Mouse (Mus musculus): ENCODE measurements at regions not wholly inside any gene's neighbourhood (a gene's known extent, or its start where the extent isn't known, plus 50 kb on each side); places are given as distances from the start of the nearest gene placed in this dataset.

DNA sequence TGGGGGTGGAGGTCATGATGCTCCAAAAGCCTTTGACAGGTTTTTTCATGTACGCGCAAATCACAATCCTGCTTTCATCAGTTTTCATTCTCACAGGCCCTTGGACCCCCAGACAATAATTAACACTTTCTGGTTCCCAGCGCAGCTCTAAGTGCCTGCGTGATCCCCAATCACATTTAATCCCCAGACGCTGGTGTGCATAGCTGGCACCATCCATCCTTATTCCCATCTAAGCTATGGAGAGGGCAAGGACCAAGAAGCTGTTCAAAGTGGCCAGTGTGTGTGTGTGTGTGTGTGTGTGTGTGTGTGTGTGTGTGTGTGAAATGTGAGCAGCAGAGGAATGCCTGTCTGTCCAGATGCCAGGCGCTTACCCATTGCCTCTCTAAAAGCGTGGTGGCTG is 68.7 kb upstream of the Polg start:
- 15% methylated on average over 7 of the region's 7 CpGs for WGBS
- H3K4me1 ChIP-seq (ENCODE audit: control insufficient read depth, insufficient read depth, low read length): no peaks in the 10 kb centered on the region
- peaks cover 4% of the 10 kb centered on the region; the same call in 1 of the 2 replicates for H3K27me3 ChIP-seq (replicated peaks; ENCODE audit: control insufficient read depth, insufficient read depth, low read length)
- no peak for DNase-seq
- H3K4me3 ChIP-seq (ENCODE audit: insufficient read depth, low read depth, low read length): no peak overlapping the region
- H3K36me3 ChIP-seq (ENCODE audit: control insufficient read depth, insufficient read depth, low read length): no peaks in the 10 kb centered on the region
- no peak overlapping the region for H3K27ac ChIP-seq (ENCODE audit: insufficient read depth, low read depth, low read length)
- TF ChIP-seq CTCF (conservative IDR thresholded peaks at IDR 0.05; ENCODE audit: insufficient read depth, insufficient read length, low read depth, low read length): no peak
- no peak for TF ChIP-seq POLR2A (IDR thresholded peaks at IDR 0.05; ENCODE audit: low read depth, low read length)

DNA sequence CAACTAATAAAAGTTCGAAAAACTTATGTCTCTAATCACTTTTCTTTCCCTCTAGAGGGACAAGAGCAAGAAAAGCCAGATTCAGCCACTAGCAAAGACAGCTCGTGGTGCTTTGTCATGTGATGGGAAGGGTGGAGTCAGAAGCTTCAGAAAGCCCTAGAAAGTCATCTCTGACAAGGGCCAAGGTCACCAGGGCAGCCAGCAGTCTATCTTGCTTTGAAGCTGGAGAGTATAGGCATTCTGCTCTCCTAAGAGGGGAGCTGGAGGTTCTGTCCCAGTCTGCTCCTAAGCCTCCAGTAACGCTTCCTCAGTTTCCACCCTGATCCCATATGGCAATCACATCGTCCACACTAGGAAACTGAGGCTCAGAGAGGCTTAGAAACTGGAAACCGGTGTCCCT is 68.2 kb upstream of the Polg start:
- no peaks in the 10 kb centered on the region for H3K36me3 ChIP-seq (ENCODE audit: control insufficient read depth, insufficient read depth, low read length)
- 15% methylated on average over 5 of the region's 5 CpGs for WGBS
- TF ChIP-seq POLR2A (IDR thresholded peaks at IDR 0.05; ENCODE audit: low read depth, low read length) (no peak), CTCF (conservative IDR thresholded peaks at IDR 0.05; ENCODE audit: insufficient read depth, insufficient read length, low read depth, low read length) (no peak)
- no peaks in the 10 kb centered on the region for H3K4me1 ChIP-seq (ENCODE audit: control insufficient read depth, insufficient read depth, low read length)
- peaks cover 4% of the 10 kb centered on the region; the same call in 1 of the 2 replicates for H3K27me3 ChIP-seq (replicated peaks; ENCODE audit: control insufficient read depth, insufficient read depth, low read length)
- H3K4me3 ChIP-seq (ENCODE audit: insufficient read depth, low read depth, low read length): no peak overlapping the region
- DNase-seq: no peak
- H3K27ac ChIP-seq (ENCODE audit: insufficient read depth, low read depth, low read length): no peak overlapping the region

DNA sequence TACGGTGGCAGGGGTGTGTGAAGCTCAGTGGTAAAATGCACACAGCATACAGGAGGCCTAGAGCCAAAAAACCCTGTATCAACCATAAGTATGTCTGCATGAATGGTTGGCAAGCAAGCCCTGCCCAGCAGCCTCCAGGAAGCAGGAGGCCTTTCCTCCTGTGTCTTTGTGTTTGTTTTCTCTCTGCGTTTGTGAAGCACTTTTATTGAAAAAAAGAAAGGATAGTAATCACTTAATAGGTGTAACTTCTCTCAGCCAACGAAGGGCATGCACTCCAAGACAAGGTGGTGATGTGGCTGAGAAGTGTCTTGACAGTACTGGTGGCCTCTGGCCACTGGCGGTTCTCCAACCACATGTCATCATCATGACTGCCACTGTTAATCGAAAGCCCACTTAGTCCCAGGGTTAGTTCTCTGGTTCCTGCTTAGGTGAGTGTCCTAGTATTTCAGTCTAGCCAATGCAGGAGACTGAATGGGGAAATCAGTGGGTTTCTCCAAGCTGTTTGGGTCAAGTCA is 66.5 kb upstream of the Polg start:
- Histone ChIP-seq H3K27me3 (replicated peaks; ENCODE audit: control insufficient read depth, insufficient read depth, low read length) (peaks cover 4% of the 10 kb centered on the region; the same call in 1 of the 2 replicates), H3K36me3 (ENCODE audit: control insufficient read depth, insufficient read depth, low read length) (no peaks in the 10 kb centered on the region), H3K4me1 (ENCODE audit: control insufficient read depth, insufficient read depth, low read length) (no peaks in the 10 kb centered on the region), H3K27ac (ENCODE audit: insufficient read depth, low read depth, low read length) (no peak overlapping the region), H3K4me3 (ENCODE audit: insufficient read depth, low read depth, low read length) (no peak overlapping the region)
- DNase-seq: no peak
- TF ChIP-seq POLR2A (IDR thresholded peaks at IDR 0.05; ENCODE audit: low read depth, low read length) (no peak), CTCF (conservative IDR thresholded peaks at IDR 0.05; ENCODE audit: insufficient read depth, insufficient read length, low read depth, low read length) (no peak)
- 64% methylated on average over 5 of the region's 5 CpGs for WGBS

DNA sequence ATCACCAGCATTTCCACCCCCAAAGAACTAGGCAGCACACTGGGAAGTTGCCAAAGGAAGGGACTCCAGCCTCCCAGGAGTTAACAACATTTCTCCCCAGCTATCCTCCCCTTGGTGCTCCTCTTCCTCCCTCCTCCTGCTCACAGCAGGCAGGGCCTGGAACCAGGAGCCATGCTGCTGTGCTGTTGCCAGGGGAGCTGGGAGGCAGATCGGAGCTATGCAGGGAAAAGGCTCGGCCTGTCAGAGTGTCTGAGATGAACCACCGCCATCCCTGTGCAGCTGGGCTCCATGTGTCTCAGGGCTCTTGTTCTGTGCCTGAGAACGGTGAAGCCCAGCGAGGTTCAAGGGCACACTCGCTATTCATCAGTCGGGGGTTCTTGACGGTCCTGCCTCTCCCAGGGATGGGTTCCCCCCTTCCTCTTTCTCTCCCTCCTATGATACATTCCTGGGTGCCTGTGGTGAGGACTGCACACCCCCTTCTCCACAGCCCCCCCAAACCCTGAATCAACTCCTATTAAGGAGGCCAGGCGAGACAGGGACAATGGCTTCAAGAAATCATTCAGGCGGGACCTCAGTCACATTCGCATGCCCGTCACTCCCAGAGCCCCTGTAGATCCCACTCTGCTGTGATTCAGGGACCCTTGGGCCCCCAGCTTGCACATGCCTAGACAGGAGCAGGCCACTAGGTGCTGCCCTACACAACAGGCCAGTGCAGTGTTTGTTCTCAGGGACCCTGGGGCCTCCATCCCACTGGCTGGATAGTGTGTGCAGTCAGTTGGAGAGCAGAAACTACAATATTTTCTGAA is 65.6 kb upstream of the Polg start:
- Histone ChIP-seq H3K4me1 (ENCODE audit: control insufficient read depth, insufficient read depth, low read length) (no peaks in the 10 kb centered on the region), H3K27me3 (replicated peaks; ENCODE audit: control insufficient read depth, insufficient read depth, low read length) (peaks cover 4% of the 10 kb centered on the region; the same call in 1 of the 2 replicates), H3K4me3 (ENCODE audit: insufficient read depth, low read depth, low read length) (no peak overlapping the region), H3K27ac (ENCODE audit: insufficient read depth, low read depth, low read length) (no peak overlapping the region), H3K36me3 (ENCODE audit: control insufficient read depth, insufficient read depth, low read length) (no peaks in the 10 kb centered on the region)
- TF ChIP-seq POLR2A (IDR thresholded peaks at IDR 0.05; ENCODE audit: low read depth, low read length): no peak
- no peak for TF ChIP-seq CTCF (conservative IDR thresholded peaks at IDR 0.05; ENCODE audit: insufficient read depth, insufficient read length, low read depth, low read length)
- DNase-seq: no peak
- WGBS: 22% methylated on average over 12 of the region's 12 CpGs

DNA sequence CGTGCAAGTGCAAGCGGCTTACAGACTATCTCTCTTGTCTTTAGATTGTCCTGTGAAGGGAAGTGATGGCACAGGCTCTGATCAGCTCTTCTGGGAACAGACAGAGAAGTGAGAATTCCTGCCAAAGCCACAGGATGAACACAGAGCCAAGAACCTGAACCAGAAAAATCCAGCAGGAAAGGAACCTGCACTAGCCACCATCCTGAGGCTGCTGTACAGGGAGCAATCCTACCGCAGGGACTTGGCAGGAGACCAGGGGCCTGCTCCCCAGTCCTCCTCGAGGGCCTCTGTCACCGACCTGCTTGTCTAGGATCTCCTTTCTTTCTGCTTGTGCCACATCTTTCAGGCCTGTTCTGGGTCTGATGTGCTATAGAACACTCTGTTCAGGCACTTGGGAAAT is 65.0 kb upstream of the Polg start:
- 30% methylated on average over 5 of the region's 5 CpGs for WGBS
- Histone ChIP-seq H3K4me1 (ENCODE audit: control insufficient read depth, insufficient read depth, low read length) (no peaks in the 10 kb centered on the region), H3K4me3 (ENCODE audit: insufficient read depth, low read depth, low read length) (no peak overlapping the region), H3K36me3 (ENCODE audit: control insufficient read depth, insufficient read depth, low read length) (no peaks in the 10 kb centered on the region), H3K27me3 (replicated peaks; ENCODE audit: control insufficient read depth, insufficient read depth, low read length) (peaks cover 4% of the 10 kb centered on the region; the same call in 1 of the 2 replicates), H3K27ac (ENCODE audit: insufficient read depth, low read depth, low read length) (no peak overlapping the region)
- DNase-seq: no peak
- TF ChIP-seq POLR2A (IDR thresholded peaks at IDR 0.05; ENCODE audit: low read depth, low read length) (no peak), CTCF (conservative IDR thresholded peaks at IDR 0.05; ENCODE audit: insufficient read depth, insufficient read length, low read depth, low read length) (no peak)

DNA sequence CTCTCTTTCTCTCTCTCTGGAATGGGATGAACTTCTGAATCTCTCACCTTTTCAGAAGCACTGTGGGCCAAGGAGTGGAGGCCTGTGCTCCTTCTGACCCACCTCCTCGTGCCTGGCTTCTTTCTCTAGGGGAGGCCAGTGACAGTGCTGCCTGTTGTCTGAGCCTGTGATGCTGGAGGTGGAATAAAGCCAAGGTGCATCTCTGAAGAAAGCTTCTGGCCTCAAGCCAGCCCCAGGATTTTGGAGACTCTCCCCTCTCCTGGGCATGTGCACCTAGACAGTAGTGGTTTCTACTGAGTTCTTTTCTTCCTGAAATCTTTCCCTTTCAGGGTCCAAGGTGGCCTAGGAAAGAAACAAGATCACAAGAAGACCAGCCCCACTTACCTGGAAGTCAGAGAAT is 63.3 kb upstream of the Polg start:
- TF ChIP-seq POLR2A (IDR thresholded peaks at IDR 0.05; ENCODE audit: low read depth, low read length): no peak
- TF ChIP-seq CTCF (conservative IDR thresholded peaks at IDR 0.05; ENCODE audit: insufficient read depth, insufficient read length, low read depth, low read length): no peak
- Histone ChIP-seq H3K4me3 (ENCODE audit: insufficient read depth, low read depth, low read length) (no peak overlapping the region), H3K4me1 (ENCODE audit: control insufficient read depth, insufficient read depth, low read length) (no peaks in the 10 kb centered on the region), H3K27me3 (replicated peaks; ENCODE audit: control insufficient read depth, insufficient read depth, low read length) (no peaks in the 10 kb centered on the region; the same call in 1 of the 2 replicates), H3K36me3 (ENCODE audit: control insufficient read depth, insufficient read depth, low read length) (no peaks in the 10 kb centered on the region), H3K27ac (ENCODE audit: insufficient read depth, low read depth, low read length) (no peak overlapping the region)
- 11% methylated on average over 1 of the region's 1 CpGs for WGBS
- DNase-seq: no peak

DNA sequence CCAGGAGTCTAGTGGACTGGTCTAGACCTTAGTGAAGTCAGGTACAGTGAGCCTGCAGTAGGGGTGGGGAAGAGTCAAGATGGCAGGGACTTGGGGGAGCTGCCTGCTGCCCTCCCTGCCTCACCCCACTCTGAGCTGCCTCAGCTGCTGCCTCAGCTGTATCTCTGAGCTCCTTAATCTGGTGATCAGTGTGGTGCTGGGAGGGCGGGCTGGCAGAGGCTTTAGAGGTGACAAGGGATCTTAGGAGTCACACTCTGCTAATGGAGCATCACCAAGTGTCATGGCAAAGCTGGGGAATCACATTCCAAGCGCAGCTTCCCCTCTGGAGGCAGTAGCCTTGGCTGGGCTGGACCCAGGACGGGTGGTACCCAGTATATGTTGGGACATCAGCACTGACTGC is 61.8 kb upstream of the Polg start:
- Histone ChIP-seq H3K27ac (ENCODE audit: insufficient read depth, low read depth, low read length) (no peak overlapping the region), H3K27me3 (replicated peaks; ENCODE audit: control insufficient read depth, insufficient read depth, low read length) (no peaks in the 10 kb centered on the region; the same call in 1 of the 2 replicates), H3K4me3 (ENCODE audit: insufficient read depth, low read depth, low read length) (no peak overlapping the region), H3K36me3 (ENCODE audit: control insufficient read depth, insufficient read depth, low read length) (no peaks in the 10 kb centered on the region), H3K4me1 (ENCODE audit: control insufficient read depth, insufficient read depth, low read length) (no peaks in the 10 kb centered on the region)
- DNase-seq: no peak
- 27% methylated on average over 3 of the region's 3 CpGs for WGBS
- TF ChIP-seq POLR2A (IDR thresholded peaks at IDR 0.05; ENCODE audit: low read depth, low read length) (no peak), CTCF (conservative IDR thresholded peaks at IDR 0.05; ENCODE audit: insufficient read depth, insufficient read length, low read depth, low read length) (no peak)

All from kidney, adult 2 months (tissue).